Mouse (Mus musculus) embryo, embryonic 11 days (tissue): ENCODE data around the gene Vnn1.
A peak's percentile ranks its signal among the peaks of the same experiment; 100 is the strongest.

Experiments
- DNase-seq: peaks from one replicate; pipeline ENCODE4 v3.0.0-alpha.2; 2015

The Vnn1 gene

GRCm38 (mm10) chr10:23894601-23895349 is at the start of gene Vnn1:
Gene Vnn1 (plus strand): TSS chr10:23894688.
- DNase-seq: peak; percentile 25

GRCm38 (mm10) chr10:23851228-23851912 is 43.1 kb upstream of the Vnn1 start, which contains the start of gene Vnn3:
Gene Vnn3 (plus strand): TSS chr10:23851462.
- no peak for DNase-seq

- no peak for DNase-seq
These were observed 42.4 kb upstream of the Vnn1 start for GRCm38 (mm10) chr10:23852096-23852495.

- DNase-seq: no peak
These were observed 29.9 kb upstream of the Vnn1 start for GRCm38 (mm10) chr10:23864362-23865312.

GRCm38 (mm10) chr10:23880695-23881094 is 13.8 kb upstream of the Vnn1 start:
- peak; percentile 8 for DNase-seq

- DNase-seq: no peak
These were observed 9.6 kb upstream of the Vnn1 start for GRCm38 (mm10) chr10:23884910-23885309.

- DNase-seq: no peak
These were observed 8.4 kb upstream of the Vnn1 start for GRCm38 (mm10) chr10:23886060-23886459.

- DNase-seq: no peak
These were observed 1.5 kb upstream of the Vnn1 start for GRCm38 (mm10) chr10:23892987-23893386.

GRCm38 (mm10) chr10:23895376-23895775 is 888 bp downstream of the Vnn1 start:
- DNase-seq: no peak

GRCm38 (mm10) chr10:23901119-23901518 is 6.6 kb downstream of the Vnn1 start:
- DNase-seq: no peak

- DNase-seq: no peak
These were observed 11.2 kb downstream of the Vnn1 start for GRCm38 (mm10) chr10:23905661-23906060.

GRCm38 (mm10) chr10:23920056-23920455 is 25.6 kb downstream of the Vnn1 start, which contains the start of gene Taar1:
Gene Taar1 (plus strand): TSS chr10:23920356.
- no peak for DNase-seq

GRCm38 (mm10) chr10:23922468-23922867 is 28.0 kb downstream of the Vnn1 start:
- no peak for DNase-seq

- DNase-seq: no peak
These were observed 29.5 kb downstream of the Vnn1 start for GRCm38 (mm10) chr10:23923941-23924340.

GRCm38 (mm10) chr10:23937613-23938012 is 43.1 kb downstream of the Vnn1 start:
- DNase-seq: no peak

- DNase-seq: no peak
These were observed 43.8 kb downstream of the Vnn1 start, which contains the start of gene Taar2 for GRCm38 (mm10) chr10:23938312-23938711. Gene Taar2 (plus strand): TSS chr10:23938572.

- no peak for DNase-seq
These were observed 48.0 kb downstream of the Vnn1 start for GRCm38 (mm10) chr10:23942465-23942864.

GRCm38 (mm10) chr10:23948026-23948425 is 53.5 kb downstream of the Vnn1 start:
- no peak for DNase-seq

- DNase-seq: no peak
These were observed 55.1 kb downstream of the Vnn1 start, which contains the start of gene Taar3 for GRCm38 (mm10) chr10:23949508-23950005. Gene Taar3 (plus strand): TSS chr10:23949558.

- DNase-seq: no peak
These were observed 57.2 kb downstream of the Vnn1 start for GRCm38 (mm10) chr10:23951714-23952113.
